Mouse (Mus musculus) urinary bladder, adult 2 months (tissue): ENCODE data around the gene Ccdc69. TPM values are rescaled to one million over a fixed set of nuclear protein-coding genes. Genes with fewer than 3 reads are reported as not detected.

Source experiments
- DNase-seq: peaks from one replicate; pipeline ENCODE4 v3.0.0; 2022; ENCODE audit warnings: low spot score
- polyA plus RNA-seq: library from polyadenylated mRNA; depleted of rRNA; stranded (reverse); fragments of >200 nt; gene quantifications from 2 replicates; pipeline ENCODE4 v1.2.3, GENCODE M21; 2012; rRNA removed

Gene Ccdc69
- polyA plus RNA-seq, 1 experiment = 33.3 TPM

GRCm38 (mm10) chr11:55011440-55011839, 66.5 kb downstream of the Ccdc69 start:
- DNase-seq = no peak

GRCm38 (mm10) chr11:55008230-55008629, 69.7 kb downstream of the Ccdc69 start:
- DNase-seq = no peak

- DNase-seq = no peak
Observed at GRCm38 (mm10) chr11:55005684-55006083, 72.2 kb downstream of the Ccdc69 start.

GRCm38 (mm10) chr11:55004970-55005502, 72.9 kb downstream of the Ccdc69 start:
- no peak for DNase-seq

Other genes with a start within 250 kb of the Ccdc69 start
- 5.0 and 6.3 TPM in 2 replicates for gene Lyrm7, start 217.2 kb downstream of the Ccdc69 start, polyA plus RNA-seq
- 453 and 489 TPM in 2 replicates for gene Hint1, start 211.7 kb downstream of the Ccdc69 start, polyA plus RNA-seq
- 53.0 and 110 TPM in 2 replicates for gene Gpx3, start 175.7 kb downstream of the Ccdc69 start, polyA plus RNA-seq
- 19.5 and 25.0 TPM in 2 replicates for gene Tnip1, start 115.2 kb downstream of the Ccdc69 start, polyA plus RNA-seq
- 204 and 234 TPM in 2 replicates for gene Anxa6, start 44.7 kb downstream of the Ccdc69 start, polyA plus RNA-seq
- 47.0 and 62.2 TPM in 2 replicates for gene Gm2a, start 20.0 kb upstream of the Ccdc69 start, polyA plus RNA-seq
- gene Slc36a3, start 73.6 kb upstream of the Ccdc69 start, polyA plus RNA-seq = 0.06 TPM in 1 of 2 replicates, not detected in the other
- gene Slc36a2, start 106.9 kb upstream of the Ccdc69 start, polyA plus RNA-seq = 3.1 and 4.5 TPM in 2 replicates
- gene Slc36a1, start 126.2 kb upstream of the Ccdc69 start, polyA plus RNA-seq = 14.0 and 17.3 TPM in 2 replicates